Mouse (Mus musculus) embryo, embryonic 10.5 days (tissue): ENCODE measurements at regions not wholly inside any gene's neighbourhood (a gene's known extent, or its start where the extent isn't known, plus 50 kb on each side); places are given as distances from the start of the nearest gene placed in this dataset.

Experiments used
- DNase-seq: peaks from one replicate; pipeline ENCODE4 v3.0.0-alpha.2; 2015; ENCODE audit warnings: low spot score

- DNase-seq, result no peak
Measured at GRCm38 (mm10) chr16:78015401-78015800, 285.9 kb upstream of the Cxadr start.

DNA sequence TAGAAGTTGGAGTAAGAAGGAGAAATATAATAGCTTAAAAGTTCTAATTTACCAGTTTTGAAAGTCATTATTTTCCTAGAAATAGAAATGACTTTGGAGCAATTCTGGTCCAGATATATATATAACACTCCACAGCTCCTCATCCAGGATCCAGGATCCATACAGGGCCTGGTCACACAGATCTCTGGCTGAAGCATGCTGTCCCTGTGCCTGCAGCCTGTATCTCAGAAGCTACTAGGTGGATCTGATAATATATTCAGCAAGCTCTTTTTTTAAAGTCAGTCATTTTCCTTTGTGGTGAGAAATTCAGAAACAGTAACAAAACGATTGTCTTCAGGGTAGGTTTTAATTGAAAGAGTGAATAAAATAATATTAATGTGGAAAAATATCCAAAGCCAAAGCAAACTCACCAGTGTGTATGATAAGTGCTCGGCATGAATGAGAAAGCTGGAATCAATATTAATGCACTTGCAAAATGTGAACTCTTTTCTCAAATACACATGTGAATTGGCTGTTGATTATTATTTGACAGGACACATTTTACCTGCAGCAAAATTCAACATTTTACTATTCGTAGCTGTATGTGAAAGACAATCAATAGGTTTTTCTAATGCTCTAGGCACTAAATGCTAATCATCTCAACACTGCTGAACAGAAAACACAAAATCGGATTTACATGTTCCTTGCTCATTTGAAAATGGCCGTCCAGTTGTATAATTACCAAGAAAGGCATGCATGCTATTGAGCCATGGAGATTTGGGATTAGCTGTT is 288.1 kb upstream of the Cxadr start:
- DNase-seq, result no peak

DNA sequence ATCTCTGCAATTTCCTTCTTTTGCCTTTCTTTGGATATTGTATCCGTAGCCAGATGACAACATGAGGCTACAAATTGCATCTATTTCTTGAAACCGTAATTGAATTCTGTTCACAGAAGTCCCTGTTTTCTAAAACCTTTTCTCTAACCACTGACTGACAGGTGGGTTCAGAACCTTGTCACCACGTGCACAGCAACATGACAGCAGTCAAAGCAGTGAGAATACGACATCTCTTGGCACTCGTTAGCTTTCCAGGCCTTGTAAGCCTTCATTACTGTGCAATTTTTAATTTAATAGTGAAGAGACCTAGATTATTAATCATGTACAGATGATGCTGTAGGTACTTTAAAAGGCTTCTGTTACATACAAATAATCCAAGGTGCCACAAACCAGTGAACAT is 297.3 kb upstream of the Cxadr start:
- DNase-seq, result no peak

DNA sequence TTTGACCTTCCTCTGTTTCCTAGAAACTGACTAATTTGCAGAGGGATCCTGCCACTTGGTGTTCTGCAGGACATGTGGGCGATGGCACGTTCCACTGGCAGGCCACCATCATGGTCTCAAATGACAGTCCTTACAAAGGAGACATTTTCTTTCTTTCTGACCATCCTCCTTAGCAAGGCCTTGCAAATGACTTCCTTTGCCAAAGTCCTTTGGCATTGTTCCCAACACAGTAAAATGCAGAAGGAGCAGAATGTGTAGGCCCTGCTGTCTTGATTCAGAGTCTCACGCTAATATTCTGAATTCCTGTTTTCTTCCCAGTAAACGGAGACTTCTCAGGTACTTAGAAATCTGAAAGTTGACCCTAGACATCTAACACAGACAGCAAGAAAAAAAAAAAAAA is 308.3 kb upstream of the Cxadr start:
- DNase-seq, result no peak

GRCm38 (mm10) chr16:77989791-77990325 is 311.4 kb upstream of the Cxadr start:
- no peak for DNase-seq

DNA sequence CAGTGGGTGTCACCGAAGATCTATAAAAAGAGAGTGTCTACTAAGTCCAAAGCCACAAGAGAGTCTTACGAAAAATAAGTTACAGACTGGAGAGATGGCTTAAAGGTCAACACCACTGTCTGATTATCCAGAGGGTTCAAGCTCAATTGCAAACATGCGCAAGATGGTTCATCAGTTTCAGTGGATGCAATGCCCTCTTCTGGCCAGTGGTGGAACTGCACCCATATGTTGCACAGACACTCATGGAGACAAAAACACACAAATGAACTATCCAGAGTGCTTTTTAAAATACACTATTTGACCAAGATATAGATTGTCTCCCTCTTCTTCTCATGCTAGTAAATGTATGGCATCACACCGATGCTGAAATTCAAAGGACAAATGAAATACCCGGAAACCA is 312.1 kb upstream of the Cxadr start:
- DNase-seq, result peak; percentile 12

GRCm38 (mm10) chr16:77986884-77987529 is 314.3 kb upstream of the Cxadr start:
- DNase-seq, result no peak

GRCm38 (mm10) chr16:77948785-77949184 is 346.9 kb upstream of the Gm11146 start:
- DNase-seq, result no peak

DNA sequence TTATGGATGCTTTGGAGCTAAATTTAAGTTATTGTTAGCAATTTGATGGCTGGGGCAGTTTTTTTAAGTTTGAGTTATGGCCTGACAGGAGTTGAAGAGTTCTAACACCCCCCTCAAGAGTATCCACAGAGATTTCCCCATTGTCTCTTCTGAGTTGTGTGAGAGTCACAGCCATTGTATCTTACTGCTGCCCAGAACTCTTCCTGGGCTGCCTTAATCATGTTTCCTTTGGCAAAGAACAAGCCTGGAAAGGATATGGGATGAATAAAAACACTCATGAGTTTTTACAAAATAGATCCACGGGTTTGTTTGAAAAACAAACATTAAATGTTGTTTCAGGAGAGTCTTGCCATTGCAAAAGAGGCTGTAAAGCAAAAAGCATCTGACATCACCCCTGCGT is 343.5 kb upstream of the Gm11146 start:
- DNase-seq, result no peak

DNA sequence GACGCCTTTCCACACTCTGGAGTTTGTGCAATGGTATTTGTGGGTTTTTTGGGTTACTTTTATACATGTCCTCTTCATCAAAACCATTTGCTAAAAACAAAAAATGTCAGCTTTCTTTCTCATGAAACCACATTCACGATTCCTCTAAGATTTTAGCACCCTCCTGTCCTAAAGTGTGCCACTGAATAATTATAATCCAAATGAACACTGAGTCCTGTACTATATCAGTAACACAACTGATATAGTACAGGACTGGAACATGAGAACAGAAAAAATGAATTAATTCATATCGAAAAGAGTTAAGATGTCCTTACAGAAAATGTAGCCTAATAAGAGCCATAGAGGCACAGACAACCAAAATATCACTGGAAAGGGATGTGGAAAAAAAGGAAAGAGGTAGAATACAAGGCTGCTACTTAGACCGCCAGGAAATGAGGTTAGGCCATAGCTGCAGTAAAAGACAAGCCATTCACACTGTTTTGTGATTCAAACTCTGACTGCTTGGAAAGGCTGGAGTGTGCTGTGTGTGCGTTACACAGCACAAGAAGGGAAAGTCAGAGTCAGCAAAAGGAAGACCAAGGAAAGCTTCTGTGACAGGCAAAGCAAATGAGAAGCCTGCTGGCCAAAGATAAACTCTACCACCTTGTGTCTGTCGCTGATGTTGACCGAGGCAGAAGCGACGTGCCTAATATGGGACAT is 329.3 kb upstream of the Gm11146 start:
- DNase-seq, result no peak

DNA sequence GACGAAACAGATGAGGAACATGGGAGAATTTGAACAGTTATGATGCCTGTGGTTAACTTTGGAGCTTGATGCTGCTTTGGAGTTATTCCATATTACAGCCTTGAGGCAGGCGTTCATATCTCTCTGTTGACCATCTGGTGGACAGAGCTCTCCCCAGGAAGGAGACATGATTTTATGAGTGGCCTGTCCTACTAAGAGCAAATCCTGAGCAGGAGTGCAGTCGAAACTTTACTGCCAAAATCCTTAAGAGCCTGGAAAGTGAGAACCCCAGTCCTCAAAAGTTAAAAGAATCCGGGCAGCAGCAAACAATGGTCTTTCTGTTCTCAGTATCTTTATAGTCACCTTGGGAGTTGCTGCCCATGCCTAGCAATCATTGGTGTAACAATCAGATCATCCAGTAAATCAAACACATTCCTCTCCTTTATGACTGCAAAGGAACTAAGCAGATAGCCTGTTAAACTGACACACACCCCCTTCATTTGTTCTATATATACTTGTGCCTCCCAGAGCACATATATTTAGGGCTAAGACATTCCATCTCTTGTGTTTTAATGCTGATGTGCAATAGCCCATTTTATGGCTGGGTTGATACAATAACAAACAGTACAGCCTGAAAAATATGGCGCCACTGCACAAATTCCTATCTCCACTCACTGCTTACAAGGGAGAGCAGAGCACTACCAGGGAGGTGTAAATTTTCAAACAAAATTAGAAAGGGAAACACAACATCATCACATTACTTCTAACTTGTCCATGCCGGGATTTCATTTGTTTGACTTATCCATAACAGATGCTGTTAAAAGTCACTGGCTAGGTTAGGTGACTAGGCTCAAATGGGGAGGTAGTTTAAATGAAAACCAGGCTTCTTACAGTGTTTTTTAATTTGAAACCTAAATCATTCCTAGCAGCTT is 312.5 kb upstream of the Gm11146 start:
- peak; percentile 21 for DNase-seq

DNA sequence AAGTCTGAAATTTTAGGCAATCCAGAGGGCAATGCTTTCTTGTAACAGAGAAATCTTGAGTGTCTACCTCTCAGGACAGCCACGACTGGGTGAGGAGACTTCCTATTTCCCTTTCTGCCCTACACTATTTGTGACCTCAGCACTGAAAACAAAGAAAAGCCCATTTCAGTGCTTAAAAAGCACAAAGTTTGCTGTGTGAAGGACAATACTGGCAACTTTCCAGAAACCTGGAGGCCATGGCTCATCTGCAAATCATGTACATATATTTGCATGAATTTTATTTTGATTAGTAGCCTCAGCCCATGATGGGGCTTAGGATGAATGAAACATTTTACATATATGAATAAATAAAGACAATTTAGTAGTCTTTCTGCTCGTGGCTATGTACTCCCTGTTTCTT is 292.4 kb upstream of the Gm11146 start:
- no peak for DNase-seq

- no peak for DNase-seq
Measured at GRCm38 (mm10) chr16:77893690-77894089, 291.8 kb upstream of the Gm11146 start.

GRCm38 (mm10) chr16:77892731-77893130 is 290.8 kb upstream of the Gm11146 start:
- DNase-seq, result no peak

GRCm38 (mm10) chr16:77889348-77889747 is 287.5 kb upstream of the Gm11146 start:
- DNase-seq, result no peak

GRCm38 (mm10) chr16:77885060-77885679 is 283.3 kb upstream of the Gm11146 start:
- DNase-seq, result peak; percentile 9

DNA sequence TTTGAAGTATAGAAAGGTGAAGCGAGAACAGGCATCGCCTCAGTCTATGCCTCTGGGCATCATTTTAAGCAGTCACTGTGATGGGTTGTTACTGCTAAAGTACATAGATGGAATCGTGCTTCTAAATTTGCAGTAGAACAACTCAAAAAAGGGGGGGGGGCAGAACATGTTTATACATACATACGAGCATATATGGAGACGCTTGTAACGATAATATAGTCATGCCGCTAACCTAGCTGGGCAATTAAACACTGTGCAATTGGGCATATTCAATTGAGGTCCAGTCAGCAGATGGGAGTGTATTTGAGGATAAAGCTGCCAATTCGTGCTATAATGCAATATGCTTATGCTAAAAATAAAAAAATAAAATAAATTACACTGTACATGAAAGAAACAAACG is 282.6 kb upstream of the Gm11146 start:
- DNase-seq, result no peak

- DNase-seq, result no peak
Measured at GRCm38 (mm10) chr16:77877006-77877405, 275.1 kb upstream of the Gm11146 start.

DNA sequence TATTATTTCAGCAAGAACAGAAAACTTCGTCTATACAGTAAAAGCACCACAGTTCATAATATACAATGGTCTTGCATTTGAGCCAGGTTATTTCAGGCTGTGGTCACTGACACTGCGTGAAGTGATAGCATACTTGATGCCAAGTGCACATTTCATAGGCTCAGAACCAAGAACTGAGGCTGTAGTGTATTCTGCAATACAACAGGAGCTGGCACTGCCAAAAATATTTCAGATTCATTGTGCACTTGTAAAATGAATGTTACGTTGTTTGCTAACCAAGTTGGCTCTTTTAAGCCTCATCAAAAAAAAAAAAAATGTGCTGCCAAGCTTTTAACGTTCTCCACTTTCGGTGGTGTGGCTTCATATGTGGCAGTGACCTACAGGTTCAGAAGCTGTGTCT is 261.4 kb upstream of the Gm11146 start:
- DNase-seq, result no peak

DNA sequence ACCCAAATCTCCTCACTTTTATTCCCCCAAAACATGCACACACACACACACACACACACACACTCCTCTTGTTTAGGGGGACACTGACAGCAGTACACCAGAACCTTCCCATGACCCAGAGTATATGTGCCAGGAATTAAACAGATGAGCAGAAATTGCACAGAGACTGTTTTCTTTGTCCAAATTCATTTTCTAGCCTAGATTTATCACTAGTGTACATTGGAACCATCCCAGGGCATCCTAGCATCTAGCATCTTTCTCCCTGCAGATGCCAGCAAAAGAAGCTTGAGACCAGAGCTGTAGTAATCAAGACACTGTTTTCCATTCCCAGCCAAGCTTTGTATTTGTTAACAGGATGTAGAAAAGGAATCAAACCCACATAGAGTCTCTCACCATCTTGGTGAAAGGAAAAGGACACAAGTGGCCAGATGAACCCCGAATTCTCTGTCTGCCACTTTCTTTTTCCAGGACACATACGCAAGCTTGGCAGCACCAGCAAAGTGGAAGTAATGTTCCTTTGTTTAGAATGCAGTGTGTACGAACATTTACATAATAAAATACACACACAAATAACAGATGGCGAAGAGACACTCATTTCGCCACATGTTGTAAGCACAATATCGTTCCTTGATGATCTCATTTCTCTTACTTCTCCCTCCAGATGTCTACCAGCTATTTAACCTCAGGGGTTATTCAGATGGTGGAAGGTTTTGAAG is 250.3 kb upstream of the Gm11146 start:
- DNase-seq, result peak; percentile 3
